Mouse (Mus musculus) E14TG2a.4 (cell line): Measurements from ENCODE around the gene Fgf13.

Experiments
- H3K27me3 ChIP-seq: 2 replicates; pipeline ENCODE4 v1.6.1; 2014; ENCODE audit warnings: low read length, control low read depth; ENCODE audit not compliant: insufficient read depth
- H3K36me3 ChIP-seq: 2 replicates; pipeline ENCODE4 v1.6.1; 2014; ENCODE audit warnings: low read length, control low read depth; ENCODE audit not compliant: insufficient read depth
- H3K4me1 ChIP-seq: replicated peaks from 2 replicates; pipeline ENCODE4 v1.6.1; 2014; ENCODE audit warnings: low read depth, low read length, control low read depth
- H3K4me3 ChIP-seq: replicated peaks from 2 replicates; pipeline ENCODE4 v1.5.1; 2014; ENCODE audit warnings: mild to moderate bottlenecking, low read length
- H3K9me3 ChIP-seq: 2 replicates; pipeline ENCODE4 v1.6.1; 2014; ENCODE audit warnings: low read length, control low read depth
- CTCF ChIP-seq: conservative IDR thresholded peaks from 2 replicates; pipeline ENCODE4 v1.5.1; 2014; ENCODE audit warnings: low read length
- NANOG ChIP-seq: IDR thresholded peaks from 2 replicates; pipeline ENCODE4 v1.6.1; 2014; ENCODE audit warnings: borderline replicate concordance, low read length, mixed read lengths
- POU5F1 ChIP-seq: IDR thresholded peaks from 2 replicates; pipeline ENCODE4 v1.6.1; 2014; ENCODE audit warnings: low read length, borderline replicate concordance

Gene Fgf13

DNA sequence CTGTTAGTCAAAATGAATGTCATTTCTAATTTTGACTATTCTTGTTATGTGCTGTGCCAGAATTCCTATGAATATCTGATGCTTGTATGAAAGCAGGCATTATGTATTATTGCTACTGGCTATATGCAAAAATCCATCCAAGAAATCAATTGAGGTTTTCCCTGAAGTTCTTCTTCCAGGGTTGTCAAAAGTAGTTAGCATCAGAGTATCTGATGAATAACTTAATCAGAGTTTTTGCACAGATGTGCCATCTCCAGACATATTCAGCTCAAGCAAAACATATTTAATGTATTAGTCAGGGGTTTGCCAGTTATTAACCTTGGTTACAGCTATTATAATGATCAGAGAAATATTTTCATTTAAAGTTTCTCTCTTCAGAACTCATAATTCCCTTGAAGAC, 454.7 kb downstream of the Fgf13 start:
- H3K27me3 ChIP-seq: no peaks in the 10 kb centered on the region
- H3K4me1 ChIP-seq: no peaks in the 10 kb centered on the region
- H3K4me3 ChIP-seq: no peak overlapping the region
- H3K36me3 ChIP-seq: no peaks in the 10 kb centered on the region
- TF ChIP-seq NANOG: no peak
- no peak for TF ChIP-seq CTCF
- TF ChIP-seq POU5F1: no peak
- H3K9me3 ChIP-seq: no peaks in the 10 kb centered on the region

DNA sequence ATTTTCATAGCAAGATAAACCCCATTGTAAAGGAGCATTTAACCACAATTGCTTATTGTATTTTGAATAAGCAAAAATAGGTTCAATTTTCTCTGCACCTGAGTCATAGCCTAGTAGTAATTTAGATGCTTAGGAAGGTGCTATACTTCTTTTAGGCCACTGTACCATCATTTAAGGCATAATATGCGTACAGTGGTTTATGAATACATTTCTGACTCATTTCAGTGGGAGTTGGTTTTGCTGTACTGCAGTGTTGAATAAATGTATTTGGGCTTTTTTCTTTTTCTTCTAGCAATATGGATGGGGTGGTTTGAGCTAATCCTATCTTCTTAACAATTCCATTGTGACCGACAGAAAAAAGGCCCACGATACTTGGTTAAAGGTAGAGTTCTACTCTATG, 481.9 kb downstream of the Fgf13 start:
- no peak for TF ChIP-seq POU5F1
- TF ChIP-seq NANOG: no peak
- TF ChIP-seq CTCF: no peak
- no peaks in the 10 kb centered on the region for H3K4me1 ChIP-seq
- no peaks in the 10 kb centered on the region for H3K27me3 ChIP-seq
- no peak overlapping the region for H3K4me3 ChIP-seq
- H3K36me3 ChIP-seq: no peaks in the 10 kb centered on the region
- H3K9me3 ChIP-seq: no peaks in the 10 kb centered on the region

DNA sequence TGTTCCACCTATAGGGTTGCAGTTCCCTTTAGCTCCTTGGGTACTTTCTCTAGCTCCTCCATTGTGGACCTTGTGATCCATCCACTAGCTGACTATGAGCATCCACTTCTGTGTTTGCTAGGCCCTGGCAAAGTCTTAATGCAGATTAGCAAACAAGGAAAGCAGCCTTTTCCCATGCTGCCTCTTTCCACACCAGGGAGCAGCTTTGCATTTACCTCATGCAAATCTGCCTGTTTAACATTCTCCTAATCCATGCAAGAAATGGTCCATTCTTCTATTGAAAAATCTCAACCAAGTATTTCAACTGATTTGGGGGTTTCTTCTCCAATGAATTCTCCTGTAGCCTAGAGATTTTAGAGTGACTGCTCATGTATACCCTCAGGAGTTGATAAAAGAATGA, 487.4 kb downstream of the Fgf13 start:
- no peaks in the 10 kb centered on the region for H3K4me1 ChIP-seq
- no peaks in the 10 kb centered on the region for H3K27me3 ChIP-seq
- TF ChIP-seq POU5F1 (no peak), CTCF (no peak), NANOG (no peak)

DNA sequence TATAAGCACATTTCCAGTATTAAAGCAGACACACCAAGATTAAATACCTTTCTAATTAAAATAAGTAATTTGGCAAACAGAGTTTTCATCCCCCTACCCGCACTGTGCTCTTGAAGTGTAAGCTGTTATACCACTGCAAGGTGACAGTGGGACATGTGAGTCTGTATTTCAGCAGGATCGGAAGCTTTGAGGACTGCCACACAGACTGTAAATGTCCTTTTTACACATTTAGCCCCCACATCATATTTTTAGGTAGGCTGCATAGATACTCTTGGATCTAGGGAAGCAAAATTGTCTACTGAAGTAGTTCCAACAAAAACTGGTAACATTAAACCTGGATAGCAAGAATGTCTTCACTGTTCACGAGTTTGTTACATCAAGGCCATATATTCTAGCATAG, 495.8 kb downstream of the Fgf13 start:
- H3K4me1 ChIP-seq: no peaks in the 10 kb centered on the region
- no peaks in the 10 kb centered on the region for H3K27me3 ChIP-seq
- TF ChIP-seq POU5F1 (no peak), NANOG (no peak), CTCF (no peak)
- H3K36me3 ChIP-seq: no peaks in the 10 kb centered on the region
- no peak overlapping the region for H3K4me3 ChIP-seq
- H3K9me3 ChIP-seq: no peaks in the 10 kb centered on the region

More for the DNA sequence above, 487.4 kb downstream of the Fgf13 start:
- Histone ChIP-seq H3K4me3 (no peak overlapping the region), H3K36me3 (no peaks in the 10 kb centered on the region), H3K9me3 (no peaks in the 10 kb centered on the region)

DNA sequence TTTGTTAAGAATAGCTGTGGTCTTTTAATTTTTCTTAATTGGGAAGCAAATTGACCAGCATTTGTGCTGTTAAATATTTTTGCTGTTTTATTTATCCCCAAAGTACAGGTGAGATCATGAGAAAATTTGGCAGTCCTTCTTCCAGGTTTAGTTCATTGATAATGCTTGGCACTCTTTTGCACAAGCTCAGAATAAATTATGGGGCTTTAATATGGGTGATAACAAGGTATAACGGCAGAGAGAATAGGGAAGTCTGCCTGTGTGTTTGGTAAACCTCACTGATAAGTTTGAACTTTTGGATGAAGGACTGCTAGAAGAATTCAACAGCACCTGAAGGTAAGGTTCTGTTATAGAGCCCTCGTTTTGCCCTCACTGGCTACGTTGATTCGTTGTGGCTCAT, 504.7 kb downstream of the Fgf13 start:
- no peaks in the 10 kb centered on the region for H3K4me1 ChIP-seq
- TF ChIP-seq CTCF (no peak), NANOG (no peak), POU5F1 (no peak)
- no peak overlapping the region for H3K4me3 ChIP-seq
- no peaks in the 10 kb centered on the region for H3K36me3 ChIP-seq
- no peaks in the 10 kb centered on the region for H3K27me3 ChIP-seq
- H3K9me3 ChIP-seq: no peaks in the 10 kb centered on the region

DNA sequence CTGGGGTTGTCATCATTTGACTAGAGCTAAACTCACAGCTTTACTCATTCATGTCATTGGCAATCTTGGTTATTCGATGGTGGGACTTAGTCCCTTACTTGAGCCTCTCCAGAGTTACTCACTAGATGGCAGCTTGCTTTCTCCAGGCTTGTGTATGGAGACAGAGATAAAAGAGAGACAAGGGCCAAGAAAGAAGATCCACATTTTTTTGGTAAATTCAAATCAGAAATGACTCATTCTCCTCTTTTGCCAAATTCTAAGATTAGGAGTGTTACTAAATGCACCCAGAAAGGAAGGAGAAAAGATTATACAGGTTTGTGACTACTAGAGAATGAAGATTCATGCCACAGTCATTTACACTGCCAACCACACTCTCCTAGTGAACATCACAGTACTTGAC, 532.9 kb downstream of the Fgf13 start:
- H3K4me1 ChIP-seq: no peaks in the 10 kb centered on the region
- no peaks in the 10 kb centered on the region for H3K36me3 ChIP-seq
- H3K27me3 ChIP-seq: no peaks in the 10 kb centered on the region
- no peak overlapping the region for H3K4me3 ChIP-seq
- H3K9me3 ChIP-seq: no peaks in the 10 kb centered on the region
- TF ChIP-seq POU5F1 (no peak), CTCF (no peak), NANOG (no peak)
